Mouse (Mus musculus) midbrain, embryonic 15.5 days (tissue): ENCODE data around the gene Pde4b. TPM values are rescaled to one million over a fixed set of nuclear protein-coding genes. Genes with fewer than 3 reads are reported as not detected.

Experiments
- ATAC-seq: fragments of 200-750 bp; cut with Nextera tagmentation; replicated peaks from 2 replicates; pipeline ENCODE4 v1.8.0; 2017; ENCODE audit warnings: moderate TSS enrichment
- H3K27ac ChIP-seq: fragments of 300-500 bp; sonication (generic); 2 replicates; pipeline ENCODE4 v1.5.1; 2015; ENCODE audit warnings: mild to moderate bottlenecking, inconsistent platforms
- H3K27me3 ChIP-seq: fragments of 300-500 bp; sonication (generic); replicated peaks from 2 replicates; pipeline ENCODE4 v1.6.1; 2015; ENCODE audit warnings: inconsistent platforms
- H3K36me3 ChIP-seq: fragments of 300-500 bp; sonication (generic); replicated peaks from 2 replicates; pipeline ENCODE4 v1.6.1; 2015; ENCODE audit warnings: inconsistent platforms
- H3K4me1 ChIP-seq: fragments of 300-500 bp; sonication (generic); 2 replicates; pipeline ENCODE4 v1.6.1; 2015; ENCODE audit warnings: inconsistent platforms
- H3K4me2 ChIP-seq: fragments of 300-500 bp; sonication (generic); 2 replicates; pipeline ENCODE4 v1.6.1; 2015; ENCODE audit warnings: inconsistent platforms, mild to moderate bottlenecking, moderate library complexity
- H3K4me3 ChIP-seq: fragments of 300-500 bp; sonication (generic); 2 replicates; pipeline ENCODE4 v1.5.1; 2015; ENCODE audit warnings: mild to moderate bottlenecking, inconsistent platforms
- H3K9ac ChIP-seq: fragments of 300-500 bp; sonication (generic); 2 replicates; pipeline ENCODE4 v1.6.1; 2015; ENCODE audit warnings: mild to moderate bottlenecking, inconsistent platforms
- H3K9me3 ChIP-seq: fragments of 300-500 bp; sonication (generic); 2 replicates; pipeline ENCODE4 v1.6.1; 2016; ENCODE audit warnings: inconsistent platforms
- WGBS: fragments of 180-500 bp; shearing (Covaris S2); methylation state at CpG from one replicate; pipeline ENCODE4 v1.1.7; 2015; ENCODE audit warnings: mixed read lengths; 5-methylcytosine and 5-hydroxymethylcytosine counted together
- polyA plus RNA-seq: library from polyadenylated mRNA; unstranded; fragments of >200 nt; fragmentation: Nextera tagmentation; extraction: Ambion mirVana; gene quantifications from 2 replicates; pipeline ENCODE4 v1.2.1, GENCODE M21; 2015

Pde4b gene
- polyA plus RNA-seq, 1 experiment from 2014 or later, result 54.9 TPM

DNA sequence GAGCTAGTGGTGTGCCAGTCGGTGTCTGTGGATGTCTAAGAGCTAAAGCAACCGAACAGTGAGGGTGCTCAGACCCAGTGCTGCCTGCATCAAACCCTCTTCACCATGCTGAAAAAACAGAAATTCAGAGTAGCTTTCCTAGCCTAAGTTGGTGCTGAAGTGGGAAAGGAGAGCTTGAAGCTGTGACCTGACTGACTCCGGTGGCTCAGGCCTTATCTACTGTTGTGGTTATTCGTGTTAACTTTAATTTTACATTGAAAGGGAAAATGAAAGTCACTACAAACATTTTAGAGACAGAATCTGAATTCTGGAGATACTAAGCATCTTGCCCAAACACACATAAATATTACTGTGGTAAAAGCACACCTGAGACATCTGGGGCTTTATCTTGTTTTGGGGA is 542.3 kb downstream of the Pde4b start:
- no peak overlapping the region for H3K4me2 ChIP-seq
- no peak overlapping the region for H3K27ac ChIP-seq
- no peaks in the 10 kb centered on the region for H3K36me3 ChIP-seq
- no peak overlapping the region for H3K4me3 ChIP-seq
- no peak overlapping the region for H3K9ac ChIP-seq
- 90% methylated on average over 4 of the region's 4 CpGs for WGBS
- H3K9me3 ChIP-seq, result no peaks in the 10 kb centered on the region
- no peak for ATAC-seq
- H3K4me1 ChIP-seq, result 0 out of 2 replicates have a peak, but pooled peaks cover 2% of the 10 kb centered on the region
- H3K27me3 ChIP-seq, result no peaks in the 10 kb centered on the region

DNA sequence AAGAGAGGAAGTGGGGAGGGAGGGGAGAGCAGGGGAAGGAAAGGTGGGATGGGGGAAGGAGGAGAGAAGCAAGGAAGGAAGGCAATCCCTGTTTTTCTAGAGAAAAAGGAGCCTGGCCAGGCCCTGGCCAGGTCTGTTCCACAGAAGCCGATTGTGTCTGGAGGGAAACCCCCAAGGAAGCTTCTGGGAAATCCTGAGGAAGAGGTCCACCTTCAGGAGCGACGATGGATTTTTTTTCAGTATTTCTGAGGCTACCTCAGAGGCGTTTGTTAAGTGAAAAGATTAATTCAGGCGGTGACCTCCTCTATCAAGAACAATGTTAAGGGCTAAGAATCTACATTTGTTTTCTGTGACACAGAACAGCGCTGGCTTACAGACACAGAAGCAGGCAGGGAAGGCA is 542.9 kb downstream of the Pde4b start:
- no peaks in the 10 kb centered on the region for H3K36me3 ChIP-seq
- H3K9me3 ChIP-seq, result no peaks in the 10 kb centered on the region
- 47% methylated on average over 6 of the region's 6 CpGs for WGBS
- no peak overlapping the region for H3K9ac ChIP-seq
- no peak for ATAC-seq
- H3K27ac ChIP-seq, result no peak overlapping the region
- H3K4me3 ChIP-seq, result no peak overlapping the region
- no peak overlapping the region for H3K4me2 ChIP-seq
- 0 out of 2 replicates have a peak, but pooled peaks cover 2% of the 10 kb centered on the region for H3K4me1 ChIP-seq
- no peaks in the 10 kb centered on the region for H3K27me3 ChIP-seq

DNA sequence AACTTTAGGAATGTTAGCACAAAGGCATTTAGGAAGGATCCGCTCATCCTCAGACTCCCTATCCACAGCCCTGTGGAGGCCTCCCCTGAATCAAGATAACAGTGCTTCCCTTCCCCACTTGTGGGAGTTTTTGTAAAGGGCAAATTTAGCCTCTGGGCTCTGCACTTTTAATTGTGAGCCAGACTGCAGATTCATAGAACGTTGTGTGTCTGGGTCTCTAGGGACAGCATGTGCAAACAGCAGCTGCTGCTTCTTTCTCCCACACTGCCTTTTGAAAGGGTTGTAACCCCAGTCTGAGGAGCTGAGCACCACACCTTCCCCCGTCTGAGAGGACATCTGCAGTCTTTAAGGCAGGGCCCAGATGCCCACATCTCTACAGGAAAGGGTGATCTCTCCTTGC is 544.3 kb downstream of the Pde4b start:
- 46% methylated on average over 3 of the region's 3 CpGs for WGBS
- Histone ChIP-seq H3K9ac (no peak overlapping the region), H3K27me3 (no peaks in the 10 kb centered on the region), H3K4me3 (no peak overlapping the region), H3K9me3 (no peaks in the 10 kb centered on the region), H3K27ac (no peak overlapping the region), H3K4me2 (no peak overlapping the region), H3K4me1 (0 out of 2 replicates have a peak, but pooled peaks cover 2% of the 10 kb centered on the region), H3K36me3 (no peaks in the 10 kb centered on the region)
- no peak for ATAC-seq

DNA sequence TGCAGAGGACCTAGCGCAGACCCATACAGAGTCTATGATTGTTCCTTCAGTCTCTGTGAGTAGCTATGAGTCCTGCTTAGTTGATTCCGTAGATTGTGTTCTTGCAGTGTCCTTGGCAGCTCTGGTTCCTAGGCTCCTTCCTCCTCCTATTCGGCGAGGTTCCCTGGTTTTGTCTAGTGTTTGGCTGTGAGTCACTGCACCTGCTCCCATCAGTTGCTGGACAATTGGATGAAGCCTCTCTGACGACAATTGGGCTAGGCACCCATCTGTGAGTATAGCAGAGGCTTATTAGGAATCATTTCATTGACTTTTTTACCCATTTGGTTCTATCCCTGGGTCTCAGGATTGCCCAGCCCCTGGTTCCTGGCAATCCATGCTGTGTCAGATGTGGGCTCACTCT is 545.9 kb downstream of the Pde4b start:
- Histone ChIP-seq H3K4me1 (0 out of 2 replicates have a peak, but pooled peaks cover under 1% of the 10 kb centered on the region), H3K27me3 (no peaks in the 10 kb centered on the region), H3K4me2 (no peak overlapping the region), H3K27ac (no peak overlapping the region), H3K36me3 (no peaks in the 10 kb centered on the region), H3K9ac (no peak overlapping the region), H3K4me3 (no peak overlapping the region), H3K9me3 (no peaks in the 10 kb centered on the region)
- 90% methylated on average over 5 of the region's 5 CpGs for whole genome bisulfite sequencing
- no peak for ATAC-seq

DNA sequence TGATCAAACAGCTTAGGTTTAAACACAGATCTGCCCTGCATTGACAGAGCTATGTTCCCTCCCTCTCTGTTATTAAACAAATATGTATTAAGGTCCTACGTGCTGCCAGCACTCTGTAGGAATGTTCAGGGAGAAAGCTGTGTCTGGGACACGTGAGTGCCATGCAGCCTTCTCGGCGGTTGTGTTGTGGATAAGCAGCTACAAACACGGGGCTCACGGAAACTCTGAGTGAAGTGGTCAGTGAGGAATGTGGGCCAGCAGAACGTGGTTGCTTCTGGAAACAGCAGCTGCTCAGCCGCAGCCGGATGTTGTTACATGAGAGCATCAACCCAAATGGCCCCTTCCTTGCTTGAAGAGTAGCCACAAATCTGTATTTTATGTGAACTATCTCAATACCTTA is 547.9 kb downstream of the Pde4b start:
- H3K4me2 ChIP-seq, result no peak overlapping the region
- WGBS, result 74% methylated on average over 9 of the region's 9 CpGs
- no peak overlapping the region for H3K4me3 ChIP-seq
- no peaks in the 10 kb centered on the region for H3K36me3 ChIP-seq
- no peaks in the 10 kb centered on the region for H3K9me3 ChIP-seq
- no peak overlapping the region for H3K9ac ChIP-seq
- H3K4me1 ChIP-seq, result no peaks in the 10 kb centered on the region
- H3K27me3 ChIP-seq, result no peaks in the 10 kb centered on the region
- no peak overlapping the region for H3K27ac ChIP-seq
- ATAC-seq, result no peak

DNA sequence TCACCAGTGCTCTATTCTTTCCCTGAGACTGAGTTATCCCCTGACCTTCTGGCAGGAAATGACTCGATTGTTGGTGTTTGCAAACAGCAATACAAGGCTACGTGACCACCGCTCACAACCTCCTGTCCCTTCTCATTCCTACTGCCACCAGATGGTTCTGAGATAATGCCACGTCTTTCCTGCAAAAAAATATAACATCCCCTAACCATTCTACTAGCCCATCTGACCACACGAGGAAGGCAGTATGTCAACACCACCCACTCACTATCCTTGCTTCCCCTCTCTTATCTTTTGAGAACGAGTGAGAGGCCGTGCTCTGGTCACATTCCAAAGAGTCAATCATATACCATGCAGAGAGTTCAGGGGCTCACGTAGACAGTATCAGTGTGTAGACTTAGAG is 548.6 kb downstream of the Pde4b start:
- Histone ChIP-seq H3K9ac (no peak overlapping the region), H3K4me3 (no peak overlapping the region), H3K4me1 (no peaks in the 10 kb centered on the region), H3K27me3 (no peaks in the 10 kb centered on the region), H3K4me2 (no peak overlapping the region), H3K36me3 (no peaks in the 10 kb centered on the region), H3K9me3 (no peaks in the 10 kb centered on the region), H3K27ac (no peak overlapping the region)
- no peak for ATAC-seq
- WGBS, result 92% methylated on average over 8 of the region's 8 CpGs

DNA sequence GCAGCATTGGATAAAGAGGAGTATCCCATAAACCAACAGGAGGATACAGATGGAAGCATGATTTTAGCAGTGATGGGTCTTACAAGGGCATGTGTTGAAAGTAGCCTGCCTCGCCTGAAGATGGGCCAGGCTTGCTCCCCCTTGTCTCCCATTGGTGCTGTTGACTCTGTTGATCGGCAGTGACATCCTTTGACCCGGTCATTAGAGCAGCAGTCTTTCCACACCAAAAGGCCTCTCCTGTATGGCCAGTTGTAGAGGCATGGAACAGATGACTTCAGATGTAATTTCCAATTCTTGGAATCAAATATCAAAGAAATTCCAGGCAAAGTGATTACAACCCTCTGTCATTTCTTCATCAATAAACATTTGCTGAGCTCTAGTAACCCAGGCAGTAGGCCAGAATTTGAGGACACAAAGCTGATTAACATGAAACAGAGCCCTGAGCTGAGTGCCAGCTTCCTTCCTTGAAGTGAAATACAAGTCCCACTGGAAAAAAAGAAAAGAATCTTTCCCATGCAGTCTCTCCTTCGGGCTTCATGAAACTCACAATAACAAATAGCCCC is 550.1 kb downstream of the Pde4b start:
- no peak overlapping the region for H3K4me3 ChIP-seq
- no peak overlapping the region for H3K27ac ChIP-seq
- no peak overlapping the region for H3K4me2 ChIP-seq
- no peaks in the 10 kb centered on the region; the same call in 1 of the 2 replicates for H3K4me1 ChIP-seq
- ATAC-seq, result no peak
- no peak overlapping the region for H3K9ac ChIP-seq
- H3K9me3 ChIP-seq, result no peaks in the 10 kb centered on the region
- 77% methylated on average over 4 of the region's 4 CpGs for WGBS
- no peaks in the 10 kb centered on the region for H3K27me3 ChIP-seq
- H3K36me3 ChIP-seq, result no peaks in the 10 kb centered on the region

DNA sequence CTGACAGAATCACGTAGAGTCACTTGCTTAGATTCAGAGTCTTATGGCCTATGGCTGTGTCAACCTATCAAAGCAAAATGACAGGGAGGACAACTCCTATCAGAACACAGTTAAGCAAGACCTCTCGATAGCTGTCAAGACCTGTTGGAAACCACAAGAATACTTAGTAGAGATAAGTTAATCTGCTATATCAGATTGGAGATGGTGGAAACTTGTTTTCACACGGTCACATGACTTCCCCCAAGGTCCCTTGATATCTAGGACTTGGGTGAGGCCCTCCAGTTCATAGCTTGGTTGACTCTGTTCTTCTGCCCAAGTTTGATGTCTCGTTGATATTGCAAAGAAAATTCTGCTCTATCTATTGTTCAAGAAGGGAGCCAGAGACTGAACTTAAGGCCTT is 553.6 kb downstream of the Pde4b start:
- H3K4me1 ChIP-seq, result no peaks in the 10 kb centered on the region; the same call in 1 of the 2 replicates
- ATAC-seq, result no peak
- 89% methylated on average over 4 of the region's 4 CpGs for WGBS
- no peaks in the 10 kb centered on the region for H3K9me3 ChIP-seq
- H3K9ac ChIP-seq, result no peak overlapping the region
- H3K27me3 ChIP-seq, result no peaks in the 10 kb centered on the region
- H3K27ac ChIP-seq, result no peak overlapping the region
- H3K4me2 ChIP-seq, result no peak overlapping the region
- H3K36me3 ChIP-seq, result no peaks in the 10 kb centered on the region
- H3K4me3 ChIP-seq, result no peak overlapping the region

DNA sequence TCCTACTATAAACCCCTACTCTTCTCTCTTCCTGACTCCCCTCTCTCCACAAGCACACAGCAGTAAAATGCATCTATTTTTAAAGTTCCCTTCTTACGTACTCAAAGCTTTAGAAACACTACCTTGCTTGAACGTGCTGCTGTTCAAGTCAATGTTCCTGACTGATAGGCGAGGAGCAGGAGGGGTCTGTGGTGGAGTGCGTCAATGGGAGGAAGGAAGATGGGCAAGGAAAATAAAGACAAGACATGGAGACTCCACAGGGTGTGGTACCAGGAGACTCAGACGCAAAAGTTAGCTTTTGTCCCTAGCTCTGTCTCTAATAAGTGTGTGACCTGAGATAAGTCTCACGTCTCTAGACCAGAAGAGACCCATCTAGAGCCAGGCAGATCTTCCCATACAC is 556.7 kb downstream of the Pde4b start:
- H3K4me3 ChIP-seq, result no peak overlapping the region
- H3K4me1 ChIP-seq, result no peaks in the 10 kb centered on the region; the same call in 1 of the 2 replicates
- WGBS, result 77% methylated on average over 6 of the region's 6 CpGs
- no peak overlapping the region for H3K4me2 ChIP-seq
- no peak overlapping the region for H3K27ac ChIP-seq
- ATAC-seq, result no peak
- no peaks in the 10 kb centered on the region for H3K9me3 ChIP-seq
- no peaks in the 10 kb centered on the region for H3K36me3 ChIP-seq
- no peak overlapping the region for H3K9ac ChIP-seq
- no peaks in the 10 kb centered on the region for H3K27me3 ChIP-seq

DNA sequence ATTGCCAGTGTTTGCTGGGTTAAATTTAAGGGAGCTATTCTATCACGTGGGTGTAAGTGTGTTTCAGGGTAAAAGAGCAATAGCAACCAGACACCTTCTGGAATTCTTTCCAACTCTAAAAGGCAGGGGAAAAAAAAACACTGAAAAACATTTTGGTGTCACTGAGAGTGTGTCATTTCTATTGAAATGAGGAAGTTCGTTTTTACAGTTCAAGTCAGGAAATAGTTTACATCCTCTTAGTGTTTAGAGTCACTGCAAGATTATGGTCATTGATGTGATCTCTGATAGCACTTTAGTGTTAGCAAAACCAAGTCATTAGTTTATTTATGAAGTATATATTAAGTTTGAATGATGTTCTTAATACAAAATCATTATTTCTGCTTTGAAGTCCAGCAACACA is 559.7 kb downstream of the Pde4b start:
- Histone ChIP-seq H3K4me1 (no peaks in the 10 kb centered on the region; the same call in 1 of the 2 replicates), H3K27ac (no peak overlapping the region), H3K4me3 (no peak overlapping the region), H3K4me2 (no peak overlapping the region), H3K36me3 (no peaks in the 10 kb centered on the region), H3K9me3 (no peaks in the 10 kb centered on the region), H3K27me3 (no peaks in the 10 kb centered on the region), H3K9ac (no peak overlapping the region)
- ATAC-seq, result no peak
- 76% methylated on average over 2 of the region's 2 CpGs for WGBS

DNA sequence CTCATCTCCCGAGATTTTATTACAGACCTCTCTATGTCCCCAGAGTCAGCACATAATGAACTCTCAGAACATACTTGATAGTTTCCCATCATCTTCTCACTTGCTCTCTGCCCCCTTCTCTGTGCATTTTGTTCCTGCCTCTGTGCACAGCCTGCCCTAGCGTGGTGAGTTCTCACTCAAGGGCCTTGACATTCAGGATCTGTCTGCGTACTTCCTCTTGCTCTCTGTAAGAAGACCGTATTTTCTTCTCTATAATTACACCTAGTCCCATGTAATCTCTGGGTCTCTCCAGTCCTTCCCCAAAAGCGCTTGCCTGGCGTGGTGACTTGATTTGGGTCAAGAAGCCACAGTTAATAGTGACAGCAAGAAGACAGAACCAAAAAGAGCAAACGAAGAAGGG is 568.0 kb downstream of the Pde4b start:
- WGBS, result 89% methylated on average over 7 of the region's 7 CpGs

DNA sequence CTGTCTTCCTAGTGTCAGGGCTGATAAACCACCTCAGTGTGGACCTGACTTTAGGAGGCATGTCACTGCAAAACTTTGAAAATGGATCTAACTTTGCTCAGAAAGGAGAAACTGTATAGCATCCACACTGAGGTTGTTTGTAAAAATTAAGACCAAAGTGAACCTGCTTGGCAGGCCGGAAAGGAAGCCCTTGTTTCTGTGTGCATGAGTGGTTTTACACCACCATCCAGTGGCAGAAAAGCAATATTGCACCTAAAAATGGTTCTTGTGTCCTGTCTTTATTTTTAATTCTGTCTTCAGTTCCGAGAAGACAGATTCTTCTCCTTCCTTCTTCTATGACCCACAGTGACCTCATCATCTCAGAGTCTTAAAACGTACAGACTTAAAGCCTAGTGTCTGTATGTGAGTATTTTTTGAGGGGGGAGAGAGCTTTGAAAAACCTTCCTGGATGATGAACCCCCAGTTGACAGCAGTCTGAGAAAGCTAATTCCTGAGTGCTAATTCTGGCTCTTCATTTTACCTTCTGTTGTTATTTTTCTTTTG is 569.2 kb downstream of the Pde4b start:
- ATAC-seq, result peak; percentile 71; the same call in 1 of the 2 replicates
- Histone ChIP-seq H3K4me1 (no peaks in the 10 kb centered on the region), H3K36me3 (no peaks in the 10 kb centered on the region), H3K4me3 (no peak overlapping the region), H3K9me3 (no peaks in the 10 kb centered on the region), H3K4me2 (no peak overlapping the region), H3K27me3 (no peaks in the 10 kb centered on the region), H3K27ac (no peak overlapping the region), H3K9ac (no peak overlapping the region)
- WGBS, result 17% methylated on average over 3 of the region's 3 CpGs

More for the DNA sequence above, 568.0 kb downstream of the Pde4b start:
- no peak overlapping the region for H3K4me2 ChIP-seq
- H3K27ac ChIP-seq, result no peak overlapping the region
- H3K9ac ChIP-seq, result no peak overlapping the region
- no peak overlapping the region for H3K4me3 ChIP-seq
- no peaks in the 10 kb centered on the region for H3K4me1 ChIP-seq
- no peaks in the 10 kb centered on the region for H3K9me3 ChIP-seq
- no peaks in the 10 kb centered on the region for H3K27me3 ChIP-seq
- H3K36me3 ChIP-seq, result no peaks in the 10 kb centered on the region
- ATAC-seq, result no peak
